Mouse (Mus musculus): ENCODE data around the gene Slc7a7. TPM values are rescaled to one million over a fixed set of nuclear protein-coding genes. Genes with fewer than 3 reads are reported as not detected.

Slc7a7 gene
- polyA plus RNA-seq, 2 experiments, result 4.5 to 7.4 TPM

- no peak for TF ChIP-seq POLR2A (IDR thresholded peaks at IDR 0.05; ENCODE audit: borderline replicate concordance, extremely low read depth, insufficient read depth, insufficient read length)
- Histone ChIP-seq H3K27ac (replicated peaks; ENCODE audit: low read depth, low read length) (no peak overlapping the region), H3K4me2 (replicated peaks; ENCODE audit: low read depth, low read length, severe bottlenecking) (no peak overlapping the region), H3K27me3 (ENCODE audit: control insufficient read depth, insufficient read depth, low read length) (no peaks in the 10 kb centered on the region), H3K36me3 (ENCODE audit: control insufficient read depth, insufficient read depth, low read length) (no peaks in the 10 kb centered on the region), H3K9me3 (ENCODE audit: control insufficient read depth, low read length) (no peaks in the 10 kb centered on the region), H3K9ac (ENCODE audit: low read depth, low read length, severe bottlenecking) (no peak overlapping the region), H3K4me3 (replicated peaks; ENCODE audit: low read length) (no peak overlapping the region), H3K4me1 (ENCODE audit: control insufficient read depth, insufficient read depth, low read length) (no peaks in the 10 kb centered on the region)
- DNase-seq (ENCODE audit: low spot score), result no peak
- no peak for ATAC-seq (ENCODE audit: low FRiP score, low read depth)
- 63% methylated on average over 7 of the region's 7 CpGs for WGBS
Observed at GRCm38 (mm10) chr14:54340836-54341235, 76.7 kb downstream of the Slc7a7 start.

- no peaks in the 10 kb centered on the region for H3K36me3 ChIP-seq (ENCODE audit: control insufficient read depth, insufficient read depth, low read length)
- no peaks in the 10 kb centered on the region for H3K27me3 ChIP-seq (ENCODE audit: control insufficient read depth, insufficient read depth, low read length)
- no peaks in the 10 kb centered on the region for H3K4me1 ChIP-seq (ENCODE audit: control insufficient read depth, insufficient read depth, low read length)
- H3K4me3 ChIP-seq (replicated peaks; ENCODE audit: low read length), result no peak overlapping the region
- DNase-seq (ENCODE audit: low spot score) (no peak), ATAC-seq (ENCODE audit: low FRiP score, low read depth) (no peak)
- no peak overlapping the region for H3K4me2 ChIP-seq (replicated peaks; ENCODE audit: low read depth, low read length, severe bottlenecking)
- 74% methylated on average over 8 of the region's 8 CpGs for WGBS
- TF ChIP-seq POLR2A (IDR thresholded peaks at IDR 0.05; ENCODE audit: borderline replicate concordance, extremely low read depth, insufficient read depth, insufficient read length), result no peak
- H3K9ac ChIP-seq (ENCODE audit: low read depth, low read length, severe bottlenecking), result no peak overlapping the region
- H3K9me3 ChIP-seq (ENCODE audit: control insufficient read depth, low read length), result no peaks in the 10 kb centered on the region
- no peak overlapping the region for H3K27ac ChIP-seq (replicated peaks; ENCODE audit: low read depth, low read length)
Observed at GRCm38 (mm10) chr14:54333452-54334189, 84.0 kb downstream of the Slc7a7 start.

GRCm38 (mm10) chr14:54332176-54333074 lies 85.2 kb downstream of the Slc7a7 start:
- no peak overlapping the region for H3K9ac ChIP-seq (ENCODE audit: low read depth, low read length, severe bottlenecking)
- no peak overlapping the region for H3K4me3 ChIP-seq (replicated peaks; ENCODE audit: low read length)
- H3K36me3 ChIP-seq (ENCODE audit: control insufficient read depth, insufficient read depth, low read length), result no peaks in the 10 kb centered on the region
- no peak for DNase-seq (ENCODE audit: low spot score)
- H3K4me1 ChIP-seq (ENCODE audit: control insufficient read depth, insufficient read depth, low read length), result no peaks in the 10 kb centered on the region
- H3K27me3 ChIP-seq (ENCODE audit: control insufficient read depth, insufficient read depth, low read length), result no peaks in the 10 kb centered on the region
- H3K27ac ChIP-seq (replicated peaks; ENCODE audit: low read depth, low read length), result no peak overlapping the region
- WGBS, result 83% methylated on average over 5 of the region's 5 CpGs
- H3K4me2 ChIP-seq (replicated peaks; ENCODE audit: low read depth, low read length, severe bottlenecking), result no peak overlapping the region
- no peak for ATAC-seq (ENCODE audit: low FRiP score, low read depth)
- TF ChIP-seq POLR2A (IDR thresholded peaks at IDR 0.05; ENCODE audit: borderline replicate concordance, extremely low read depth, insufficient read depth, insufficient read length), result no peak
- H3K9me3 ChIP-seq (ENCODE audit: control insufficient read depth, low read length), result no peaks in the 10 kb centered on the region

- DNase-seq (ENCODE audit: low spot score) (no peak), ATAC-seq (ENCODE audit: low FRiP score, low read depth) (no peak)
- Histone ChIP-seq H3K4me1 (ENCODE audit: control insufficient read depth, insufficient read depth, low read length) (no peaks in the 10 kb centered on the region), H3K4me2 (replicated peaks; ENCODE audit: low read depth, low read length, severe bottlenecking) (no peak overlapping the region), H3K9me3 (ENCODE audit: control insufficient read depth, low read length) (no peaks in the 10 kb centered on the region), H3K27me3 (ENCODE audit: control insufficient read depth, insufficient read depth, low read length) (no peaks in the 10 kb centered on the region), H3K27ac (replicated peaks; ENCODE audit: low read depth, low read length) (no peak overlapping the region), H3K9ac (ENCODE audit: low read depth, low read length, severe bottlenecking) (no peak overlapping the region), H3K36me3 (ENCODE audit: control insufficient read depth, insufficient read depth, low read length) (no peaks in the 10 kb centered on the region), H3K4me3 (replicated peaks; ENCODE audit: low read length) (no peak overlapping the region)
- 79% methylated on average over 1 of the region's 1 CpGs for WGBS
- no peak for TF ChIP-seq POLR2A (IDR thresholded peaks at IDR 0.05; ENCODE audit: borderline replicate concordance, extremely low read depth, insufficient read depth, insufficient read length)
Observed at GRCm38 (mm10) chr14:54331178-54331577, 86.4 kb downstream of the Slc7a7 start.

- H3K9me3 ChIP-seq (ENCODE audit: control insufficient read depth, low read length), result no peaks in the 10 kb centered on the region
- TF ChIP-seq POLR2A (IDR thresholded peaks at IDR 0.05; ENCODE audit: borderline replicate concordance, extremely low read depth, insufficient read depth, insufficient read length), result no peak
- no peak for DNase-seq (ENCODE audit: low spot score)
- no peaks in the 10 kb centered on the region for H3K4me1 ChIP-seq (ENCODE audit: control insufficient read depth, insufficient read depth, low read length)
- 40% methylated on average over 9 of the region's 9 CpGs for WGBS
- no peak overlapping the region for H3K27ac ChIP-seq (replicated peaks; ENCODE audit: low read depth, low read length)
- no peak overlapping the region for H3K9ac ChIP-seq (ENCODE audit: low read depth, low read length, severe bottlenecking)
- H3K27me3 ChIP-seq (ENCODE audit: control insufficient read depth, insufficient read depth, low read length), result no peaks in the 10 kb centered on the region
- no peak overlapping the region for H3K4me2 ChIP-seq (replicated peaks; ENCODE audit: low read depth, low read length, severe bottlenecking)
- no peak for ATAC-seq (ENCODE audit: low FRiP score, low read depth)
- H3K4me3 ChIP-seq (replicated peaks; ENCODE audit: low read length), result no peak overlapping the region
- H3K36me3 ChIP-seq (ENCODE audit: control insufficient read depth, insufficient read depth, low read length), result no peaks in the 10 kb centered on the region
Observed at GRCm38 (mm10) chr14:54329201-54329600, 88.4 kb downstream of the Slc7a7 start.
